Mouse (Mus musculus) myocyte (in vitro differentiated cells): ENCODE measurements around the gene Fdps.

Experiments used
- CEBPB ChIP-seq: IDR thresholded peaks from 2 replicates; pipeline ENCODE4 v1.6.1; 2011; ENCODE audit warnings: mild to moderate bottlenecking, moderate library complexity; ENCODE audit not compliant: poor library complexity, insufficient read depth, severe bottlenecking
- E2F4 ChIP-seq: IDR thresholded peaks from one replicate; pipeline ENCODE4 v1.6.1; 2011; ENCODE audit warnings: mild to moderate bottlenecking, control low read depth, moderate library complexity; ENCODE audit not compliant: insufficient read depth
- MAX ChIP-seq: IDR thresholded peaks from one replicate; pipeline ENCODE4 v1.6.1; 2011; ENCODE audit warnings: low read depth, mild to moderate bottlenecking, control low read depth
- MYOG ChIP-seq, 3 experiments: IDR thresholded peaks; one replicate each; pipeline ENCODE4 v1.6.1; 2011; ENCODE audit warnings: control low read depth in 2 of 3, low read depth in 2 of 3, mild to moderate bottlenecking in 2 of 3; ENCODE audit not compliant: insufficient read length in 2 of 3, control insufficient read depth in 1 of 3, insufficient read depth in 1 of 3
- POLR2A ChIP-seq: IDR thresholded peaks from one replicate; pipeline ENCODE4 v1.6.1; 2011; ENCODE audit warnings: low read depth, mild to moderate bottlenecking, control low read depth, moderate library complexity; ENCODE audit not compliant: insufficient read length
- POLR2AphosphoS2 ChIP-seq: IDR thresholded peaks from one replicate; pipeline ENCODE4 v1.6.1; 2011; ENCODE audit warnings: low read depth, control low read depth; ENCODE audit not compliant: insufficient read length
- REST ChIP-seq: IDR thresholded peaks from one replicate; pipeline ENCODE4 v1.6.1; 2011; ENCODE audit warnings: mild to moderate bottlenecking, control low read depth, moderate library complexity; ENCODE audit not compliant: insufficient read depth, insufficient read length
- TCF12 ChIP-seq: IDR thresholded peaks from one replicate; pipeline ENCODE4 v1.6.1; 2011; ENCODE audit warnings: mild to moderate bottlenecking, control low read depth; ENCODE audit not compliant: poor library complexity, insufficient read depth, severe bottlenecking
- TCF3 ChIP-seq: IDR thresholded peaks from one replicate; pipeline ENCODE4 v1.6.1; 2011; ENCODE audit warnings: low read depth, control low read depth; ENCODE audit not compliant: insufficient read length
- USF1 ChIP-seq: IDR thresholded peaks from one replicate; pipeline ENCODE4 v1.6.1; 2011; ENCODE audit warnings: low read depth, mild to moderate bottlenecking, control low read depth, moderate library complexity

- TF ChIP-seq MAX (no peak), POLR2A (no peak), CEBPB (no peak), USF1 (no peak), TCF12 (no peak), MYOG (IDR thresholded peaks at IDR 0.05; ENCODE audit: control insufficient read depth in 1 of 3, insufficient read depth in 1 of 3, insufficient read length in 2 of 3, low read depth in 2 of 3) (no peak), TCF3 (no peak), POLR2AphosphoS2 (no peak), REST (no peak), E2F4 (no peak)
Measured at GRCm38 (mm10) chr3:89061696-89062095, 40.1 kb downstream of the Fdps start.
